Mouse (Mus musculus): ENCODE measurements around the gene Zcchc2.

GRCm38 (mm10) chr1:105953588-105953987, 36.6 kb upstream of the Zcchc2 start:
- no peak for TF ChIP-seq CTCF (IDR thresholded peaks at IDR 0.05; ENCODE audit: extremely low read depth, insufficient read length, insufficient replicate concordance, low read depth, low read length)
- TF ChIP-seq POLR2A (IDR thresholded peaks at IDR 0.05; ENCODE audit: low read depth, low read length), result no peak
